Mouse (Mus musculus) embryonic facial prominence, embryonic 15.5 days (tissue): ENCODE results near the gene Tspan2. TPM values are rescaled to one million over a fixed set of nuclear protein-coding genes. Genes with fewer than 3 reads are reported as not detected.
A peak's percentile ranks its signal among the peaks of the same experiment; 100 is the strongest.

Experiments used
- ATAC-seq: fragments of 200-750 bp; cut with Nextera tagmentation; 2 replicates; pipeline ENCODE4 v1.8.0; 2017; ENCODE audit warnings: low read depth, moderate TSS enrichment; ENCODE audit not compliant: insufficient number of reproducible peaks, low FRiP score, low TSS enrichment
- H3K27ac ChIP-seq: fragments of 300-500 bp; sonication (generic); replicated peaks from 2 replicates; pipeline ENCODE4 v1.5.1; 2015; ENCODE audit warnings: mild to moderate bottlenecking, inconsistent platforms
- H3K27me3 ChIP-seq: fragments of 300-500 bp; sonication (generic); 2 replicates; pipeline ENCODE4 v1.6.1; 2015; ENCODE audit warnings: inconsistent platforms
- H3K36me3 ChIP-seq: fragments of 300-500 bp; sonication (generic); 2 replicates; pipeline ENCODE4 v1.6.1; 2015; ENCODE audit warnings: mild to moderate bottlenecking, inconsistent platforms
- H3K4me1 ChIP-seq: fragments of 300-500 bp; sonication (generic); 2 replicates; pipeline ENCODE4 v1.6.1; 2015; ENCODE audit warnings: inconsistent platforms
- H3K4me2 ChIP-seq: fragments of 300-500 bp; sonication (generic); replicated peaks from 2 replicates; pipeline ENCODE4 v1.6.1; 2015; ENCODE audit warnings: mild to moderate bottlenecking, inconsistent platforms
- H3K4me3 ChIP-seq: fragments of 300-500 bp; sonication (generic); replicated peaks from 2 replicates; pipeline ENCODE4 v1.5.1; 2015; ENCODE audit warnings: mild to moderate bottlenecking, inconsistent platforms
- H3K9ac ChIP-seq: fragments of 300-500 bp; sonication (generic); 2 replicates; pipeline ENCODE4 v1.6.1; 2015; ENCODE audit warnings: inconsistent platforms
- H3K9me3 ChIP-seq: fragments of 300-500 bp; sonication (generic); replicated peaks from 2 replicates; pipeline ENCODE4 v1.6.1; 2016; ENCODE audit warnings: inconsistent platforms
- WGBS: fragments of 180-500 bp; shearing (Covaris S2); methylation state at CpG from one replicate; pipeline ENCODE4 v1.1.7; 2015; 5-methylcytosine and 5-hydroxymethylcytosine counted together
- polyA plus RNA-seq: library from polyadenylated mRNA; unstranded; fragments of >200 nt; fragmentation: Nextera tagmentation; extraction: Ambion mirVana; gene quantifications from 2 replicates; pipeline ENCODE4 v1.2.1, GENCODE M21; 2015

Gene Tspan2
- polyA plus RNA-seq, 1 experiment from 2014 or later, result 7.1 TPM

- H3K4me2 ChIP-seq, result no peak overlapping the region
- 0 out of 2 replicates have a peak, but pooled peaks cover 6% of the 10 kb centered on the region for H3K4me1 ChIP-seq
- H3K9ac ChIP-seq, result no peak overlapping the region
- H3K4me3 ChIP-seq, result no peak overlapping the region
- ATAC-seq, result no peak
- H3K36me3 ChIP-seq, result no peaks in the 10 kb centered on the region
- no peaks in the 10 kb centered on the region for H3K9me3 ChIP-seq
- no peak overlapping the region for H3K27ac ChIP-seq
- H3K27me3 ChIP-seq, result no peaks in the 10 kb centered on the region
- WGBS, result 88% methylated on average over 8 of the region's 8 CpGs
Observed at GRCm38 (mm10) chr3:102715839-102716238, 18.5 kb upstream of the Tspan2 start.

- no peak overlapping the region for H3K9ac ChIP-seq
- H3K4me3 ChIP-seq, result no peak overlapping the region
- H3K4me2 ChIP-seq, result no peak overlapping the region
- no peaks in the 10 kb centered on the region for H3K27me3 ChIP-seq
- no peak overlapping the region for H3K27ac ChIP-seq
- WGBS, result 77% methylated on average over 3 of the region's 3 CpGs
- H3K4me1 ChIP-seq, result 0 out of 2 replicates have a peak, but pooled peaks cover 6% of the 10 kb centered on the region
- ATAC-seq, result no peak
- no peaks in the 10 kb centered on the region for H3K36me3 ChIP-seq
- no peaks in the 10 kb centered on the region for H3K9me3 ChIP-seq
Observed at GRCm38 (mm10) chr3:102717586-102718285, 16.6 kb upstream of the Tspan2 start.

GRCm38 (mm10) chr3:102723154-102723553, 11.2 kb upstream of the Tspan2 start:
- Histone ChIP-seq H3K27ac (no peak overlapping the region), H3K27me3 (no peaks in the 10 kb centered on the region), H3K4me1 (no peaks in the 10 kb centered on the region), H3K4me3 (no peak overlapping the region), H3K9me3 (no peaks in the 10 kb centered on the region), H3K4me2 (no peak overlapping the region), H3K9ac (no peak overlapping the region), H3K36me3 (no peaks in the 10 kb centered on the region)
- WGBS, result 68% methylated on average over 4 of the region's 4 CpGs
- no peak for ATAC-seq

GRCm38 (mm10) chr3:102723841-102724570, 10.3 kb upstream of the Tspan2 start:
- H3K4me1 ChIP-seq, result no peaks in the 10 kb centered on the region
- H3K4me3 ChIP-seq, result no peak overlapping the region
- no peaks in the 10 kb centered on the region for H3K27me3 ChIP-seq
- no peak for ATAC-seq
- no peaks in the 10 kb centered on the region for H3K9me3 ChIP-seq
- 0 out of 2 replicates have a peak overlapping the region, but pooled peaks have one; percentile 1 for H3K4me2 ChIP-seq
- 42% methylated on average over 6 of the region's 6 CpGs for WGBS
- H3K36me3 ChIP-seq, result no peaks in the 10 kb centered on the region
- H3K9ac ChIP-seq, result no peak overlapping the region
- H3K27ac ChIP-seq, result no peak overlapping the region

GRCm38 (mm10) chr3:102724798-102725459, 9.4 kb upstream of the Tspan2 start:
- no peaks in the 10 kb centered on the region for H3K36me3 ChIP-seq

GRCm38 (mm10) chr3:102729416-102729815, 4.9 kb upstream of the Tspan2 start:
- Histone ChIP-seq H3K9me3 (no peaks in the 10 kb centered on the region), H3K9ac (no peak overlapping the region), H3K36me3 (no peaks in the 10 kb centered on the region), H3K27me3 (no peaks in the 10 kb centered on the region), H3K4me1 (peaks cover 7% of the 10 kb centered on the region; the same call in 1 of the 2 replicates), H3K4me3 (no peak overlapping the region), H3K4me2 (no peak overlapping the region), H3K27ac (no peak overlapping the region)
- ATAC-seq, result no peak
- 57% methylated on average over 5 of the region's 5 CpGs for WGBS

More at GRCm38 (mm10) chr3:102724798-102725459, 9.4 kb upstream of the Tspan2 start:
- no peak overlapping the region for H3K4me2 ChIP-seq
- H3K9ac ChIP-seq, result no peak overlapping the region
- H3K9me3 ChIP-seq, result no peaks in the 10 kb centered on the region
- no peaks in the 10 kb centered on the region for H3K4me1 ChIP-seq
- H3K27me3 ChIP-seq, result no peaks in the 10 kb centered on the region
- no peak for ATAC-seq
- H3K27ac ChIP-seq, result no peak overlapping the region
- H3K4me3 ChIP-seq, result no peak overlapping the region
- 42% methylated on average over 7 of the region's 7 CpGs for WGBS

GRCm38 (mm10) chr3:102731112-102731511, 3.2 kb upstream of the Tspan2 start:
- Histone ChIP-seq H3K4me1 (peaks cover 16% of the 10 kb centered on the region), H3K4me3 (no peak overlapping the region), H3K36me3 (no peaks in the 10 kb centered on the region), H3K9ac (no peak overlapping the region), H3K27ac (no peak overlapping the region), H3K4me2 (no peak overlapping the region), H3K9me3 (no peaks in the 10 kb centered on the region), H3K27me3 (no peaks in the 10 kb centered on the region)
- ATAC-seq, result no peak
- 66% methylated on average over 3 of the region's 3 CpGs for WGBS

GRCm38 (mm10) chr3:102732619-102733018, 1.7 kb upstream of the Tspan2 start:
- no peaks in the 10 kb centered on the region for H3K9me3 ChIP-seq
- no peak overlapping the region for H3K4me2 ChIP-seq
- peaks cover 16% of the 10 kb centered on the region for H3K4me1 ChIP-seq
- H3K9ac ChIP-seq, result no peak overlapping the region
- H3K27me3 ChIP-seq, result no peaks in the 10 kb centered on the region
- ATAC-seq, result no peak
- H3K36me3 ChIP-seq, result no peaks in the 10 kb centered on the region
- WGBS, result 83% methylated on average over 4 of the region's 4 CpGs
- H3K4me3 ChIP-seq, result no peak overlapping the region
- no peak overlapping the region for H3K27ac ChIP-seq

GRCm38 (mm10) chr3:102733050-102733449, 1.3 kb upstream of the Tspan2 start:
- Histone ChIP-seq H3K4me1 (peaks cover 16% of the 10 kb centered on the region), H3K27ac (no peak overlapping the region), H3K4me2 (no peak overlapping the region), H3K9ac (no peak overlapping the region), H3K4me3 (no peak overlapping the region), H3K27me3 (no peaks in the 10 kb centered on the region), H3K36me3 (no peaks in the 10 kb centered on the region), H3K9me3 (no peaks in the 10 kb centered on the region)
- ATAC-seq, result no peak
- 86% methylated on average over 3 of the region's 3 CpGs for WGBS

GRCm38 (mm10) chr3:102733936-102734312, 405 bp upstream of the Tspan2 start:
- Histone ChIP-seq H3K4me1 (peaks cover 16% of the 10 kb centered on the region), H3K27ac (no peak overlapping the region), H3K4me2 (peak overlapping the region; percentile 95), H3K27me3 (no peaks in the 10 kb centered on the region), H3K9ac (peak overlapping the region; percentile 47; the same call in 1 of the 2 replicates), H3K4me3 (peak overlapping the region; percentile 69), H3K36me3 (no peaks in the 10 kb centered on the region), H3K9me3 (no peaks in the 10 kb centered on the region)
- 30% methylated on average over 6 of the region's 6 CpGs for WGBS
- no peak for ATAC-seq

- H3K27me3 ChIP-seq, result no peaks in the 10 kb centered on the region
- peak; percentile 73 for ATAC-seq
- H3K4me1 ChIP-seq, result peaks cover 16% of the 10 kb centered on the region
- under 1% methylated on average over 33 of the region's 33 CpGs for whole genome bisulfite sequencing
- H3K4me2 ChIP-seq, result peak overlapping the region; percentile 95
- peak overlapping the region; percentile 47 for H3K9ac ChIP-seq
- peak overlapping the region; percentile 69 for H3K4me3 ChIP-seq
- no peaks in the 10 kb centered on the region for H3K36me3 ChIP-seq
- H3K9me3 ChIP-seq, result no peaks in the 10 kb centered on the region
- H3K27ac ChIP-seq, result no peak overlapping the region
Observed at GRCm38 (mm10) chr3:102735031-102735558, 766 bp downstream of the Tspan2 start.
